Mouse (Mus musculus): ENCODE measurements at regions not wholly inside any gene's neighbourhood (a gene's known extent, or its start where the extent isn't known, plus 50 kb on each side); places are given as distances from the start of the nearest gene placed in this dataset.

- TF ChIP-seq CTCF (IDR thresholded peaks at IDR 0.05; ENCODE audit: control insufficient read depth, insufficient read depth, insufficient read length) = no peak
- no peak for TF ChIP-seq MAX (IDR thresholded peaks at IDR 0.05)
- no peak for TF ChIP-seq USF1 (IDR thresholded peaks at IDR 0.05; ENCODE audit: low read depth)
- TF ChIP-seq CEBPB (IDR thresholded peaks at IDR 0.05; ENCODE audit: low read depth) = no peak
- no peak for TF ChIP-seq MYOG (IDR thresholded peaks at IDR 0.05; ENCODE audit: control insufficient read depth, extremely low read depth, insufficient read length)
- TF ChIP-seq FOSL1 (IDR thresholded peaks at IDR 0.05; ENCODE audit: insufficient read depth, low read length, poor library complexity, severe bottlenecking) = no peak
- TF ChIP-seq MYOD1 (IDR thresholded peaks at IDR 0.05; ENCODE audit: control insufficient read depth, insufficient read length, low read depth) = no peak
These were observed 272.7 kb downstream of the Diras2 start for GRCm38 (mm10) chr13:52258373-52258772.

Data from C2C12 (cell line).